Mouse (Mus musculus): ENCODE results near the gene Gbf1.

Gbf1 gene

DNA sequence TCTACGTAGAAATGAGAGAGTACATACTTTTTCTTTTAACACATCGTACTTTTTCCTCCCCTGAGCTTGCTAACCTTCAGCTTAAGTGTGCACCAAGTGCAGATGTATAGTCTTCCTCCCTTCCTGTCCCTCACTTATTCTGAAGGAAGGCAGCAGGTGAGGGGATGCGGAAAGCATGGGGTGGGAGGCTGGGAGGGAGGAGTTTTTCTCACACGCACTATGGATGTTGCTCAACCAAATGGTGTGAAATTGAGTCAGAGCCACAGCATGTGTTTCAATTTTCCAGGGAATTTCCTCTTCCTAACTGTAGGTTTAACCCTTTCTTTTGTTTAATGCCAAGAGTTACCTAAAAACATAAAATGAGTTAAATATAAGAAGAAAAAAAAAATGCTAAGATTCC lies 70.8 kb downstream of the Gbf1 start:
- DNase-seq (ENCODE audit: low read depth) = peak; percentile 60

DNA sequence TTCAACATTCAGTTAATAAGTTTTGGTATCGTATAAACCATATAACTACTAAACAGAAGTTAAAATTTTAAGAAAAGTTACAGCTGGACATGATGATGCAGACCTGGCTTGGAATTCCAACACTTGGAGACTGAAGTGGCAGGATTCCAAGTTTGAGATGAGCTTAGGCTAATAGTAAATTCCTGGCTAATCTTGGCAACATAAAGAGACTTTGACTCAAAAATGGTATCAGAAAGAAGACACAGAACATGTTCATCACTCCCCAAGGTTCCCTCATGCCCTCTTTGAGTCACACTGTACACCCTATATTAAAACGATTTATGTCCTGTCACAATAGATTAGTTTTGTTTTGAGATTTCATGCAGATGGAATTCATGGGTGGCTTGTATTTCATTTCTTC lies 72.6 kb downstream of the Gbf1 start:
- peak; percentile 87 for DNase-seq (ENCODE audit: low read depth)

DNA sequence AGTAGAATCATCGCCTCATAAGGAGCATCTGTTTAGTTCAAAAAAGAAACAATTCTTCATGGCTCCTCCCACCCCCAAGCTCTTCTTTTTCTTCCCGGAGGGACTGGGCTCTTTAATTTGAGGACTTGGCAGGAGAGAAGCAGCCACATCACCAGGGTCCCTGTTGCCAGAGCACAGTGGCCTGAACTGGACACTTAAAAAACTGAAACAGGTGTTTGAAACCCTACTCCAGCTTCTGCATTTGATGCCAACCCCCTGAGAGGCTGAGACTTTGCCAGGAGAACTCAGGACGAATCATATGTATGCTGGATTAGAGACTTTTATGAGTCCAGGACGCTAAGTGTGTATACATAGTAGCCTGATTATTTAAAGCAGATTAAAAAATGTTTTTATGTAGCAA lies 73.2 kb downstream of the Gbf1 start:
- DNase-seq (ENCODE audit: low read depth) = peak; percentile 78

DNA sequence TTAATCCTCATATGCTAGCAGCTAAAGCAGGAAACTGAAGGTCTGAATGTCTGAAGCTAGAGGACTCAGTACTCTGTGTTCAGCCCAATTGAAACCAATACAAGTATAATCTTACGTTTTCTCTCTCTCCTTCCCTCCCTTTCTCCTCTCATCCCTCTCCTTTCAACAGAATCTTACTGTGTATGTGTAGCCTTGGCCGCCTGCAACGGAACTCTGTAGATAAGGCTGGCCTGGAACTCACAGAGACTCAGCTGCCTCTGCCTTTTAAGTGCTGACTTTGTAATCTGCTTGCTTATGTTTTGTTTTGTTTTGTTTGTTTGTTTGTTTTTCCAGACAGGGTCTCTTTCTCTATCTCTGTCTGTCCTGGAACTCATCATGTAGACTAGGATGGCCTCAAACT lies 74.0 kb downstream of the Gbf1 start:
- DNase-seq (ENCODE audit: low read depth) = no peak

DNA sequence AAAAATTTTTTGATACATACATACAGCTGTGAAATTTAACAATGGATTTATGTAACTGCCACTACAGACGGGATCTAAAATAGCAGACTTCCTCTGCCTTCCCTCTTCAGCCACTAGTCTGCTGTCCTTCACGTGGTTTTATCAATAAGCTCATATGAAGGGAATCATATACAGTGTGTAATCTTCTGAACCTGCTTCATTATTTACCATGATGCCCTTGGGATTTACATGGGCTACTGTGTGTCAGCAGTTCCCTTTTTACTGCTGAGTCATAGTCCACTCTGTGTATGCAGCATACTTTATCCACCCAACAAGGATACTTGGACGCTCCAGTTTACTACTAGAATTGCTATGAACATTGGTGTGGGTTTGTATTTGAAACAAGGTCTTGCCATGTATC lies 75.0 kb downstream of the Gbf1 start:
- DNase-seq (ENCODE audit: low read depth) = peak; percentile 44

DNA sequence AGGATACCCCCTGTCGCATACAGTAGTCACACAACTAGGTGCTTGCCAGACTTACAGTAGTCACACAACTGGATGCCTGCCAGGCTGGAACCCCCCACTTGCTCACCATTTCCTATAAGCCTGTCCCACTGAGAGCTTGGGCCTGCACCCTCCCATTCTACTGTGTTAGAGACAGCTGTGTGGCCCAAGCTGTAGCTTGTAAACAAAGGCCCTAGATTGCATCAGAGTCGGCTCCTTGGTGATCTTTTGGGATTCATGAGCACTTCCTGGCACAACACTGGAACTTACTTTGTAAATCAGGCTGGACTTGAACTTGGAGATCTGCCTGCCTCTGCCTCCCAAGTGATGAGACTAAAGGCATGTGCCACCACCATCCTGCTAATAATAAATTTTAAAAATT lies 82.1 kb downstream of the Gbf1 start:
- no peak for DNase-seq (ENCODE audit: low read depth)

DNA sequence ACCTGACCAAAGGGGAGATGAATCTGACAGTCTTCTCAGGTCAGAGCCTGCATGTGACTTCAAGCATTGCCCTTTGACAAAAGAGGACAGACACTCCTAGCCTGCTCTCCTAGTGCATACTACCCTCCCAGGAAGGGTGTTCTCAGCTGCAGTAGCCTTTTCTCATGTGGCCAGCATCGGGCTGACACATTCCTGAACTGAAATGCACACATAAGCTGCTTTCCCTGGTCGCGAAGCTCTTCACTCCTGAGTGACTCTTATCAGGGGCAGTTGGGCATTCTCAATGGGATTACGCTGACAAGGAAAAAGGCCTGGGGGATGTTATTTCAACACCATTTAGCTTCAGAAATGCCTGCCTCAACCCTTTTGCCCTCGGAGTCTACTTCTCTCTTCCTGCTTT lies 84.3 kb downstream of the Gbf1 start:
- DNase-seq (ENCODE audit: low read depth) = no peak

DNA sequence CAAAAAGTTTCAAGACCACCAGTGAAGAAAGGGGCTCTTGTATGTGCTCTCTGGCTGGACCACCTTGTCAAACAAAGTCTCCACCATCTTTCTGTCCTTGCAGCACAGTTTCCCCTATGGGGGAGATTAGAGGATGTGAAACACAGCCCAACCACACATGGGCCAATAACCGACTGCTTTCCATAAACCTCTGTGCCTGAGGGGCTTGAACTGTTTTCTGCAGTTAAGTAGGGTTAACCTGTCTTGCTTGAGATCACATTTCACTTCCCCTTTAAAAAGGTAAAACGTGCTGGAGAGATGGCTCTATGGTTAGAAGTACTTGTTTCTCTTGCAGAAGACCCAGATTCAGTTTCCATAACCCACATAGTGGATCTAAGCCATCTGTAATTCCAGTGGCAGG lies 87.9 kb downstream of the Gbf1 start:
- DNase-seq (ENCODE audit: low read depth) = no peak

DNA sequence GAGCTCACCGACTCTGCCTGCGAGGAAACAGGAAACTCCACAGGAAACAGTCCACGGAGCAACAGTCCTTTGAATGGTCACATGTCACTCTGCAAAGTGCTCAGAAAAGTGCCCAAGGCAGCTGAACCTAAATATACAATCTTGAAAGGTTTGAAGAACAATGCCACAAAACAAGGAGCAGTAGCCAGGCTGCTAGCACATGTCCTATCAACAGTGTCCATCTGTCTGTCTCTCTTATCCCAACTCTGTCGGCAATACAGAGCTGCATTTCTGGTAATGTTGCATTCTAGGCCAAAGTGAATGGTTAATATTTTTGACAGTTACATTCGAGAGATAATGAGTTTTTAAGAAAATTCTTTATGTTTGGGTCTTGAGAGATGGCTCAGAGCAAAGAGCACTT lies 90.1 kb downstream of the Gbf1 start:
- DNase-seq (ENCODE audit: low read depth) = no peak

DNA sequence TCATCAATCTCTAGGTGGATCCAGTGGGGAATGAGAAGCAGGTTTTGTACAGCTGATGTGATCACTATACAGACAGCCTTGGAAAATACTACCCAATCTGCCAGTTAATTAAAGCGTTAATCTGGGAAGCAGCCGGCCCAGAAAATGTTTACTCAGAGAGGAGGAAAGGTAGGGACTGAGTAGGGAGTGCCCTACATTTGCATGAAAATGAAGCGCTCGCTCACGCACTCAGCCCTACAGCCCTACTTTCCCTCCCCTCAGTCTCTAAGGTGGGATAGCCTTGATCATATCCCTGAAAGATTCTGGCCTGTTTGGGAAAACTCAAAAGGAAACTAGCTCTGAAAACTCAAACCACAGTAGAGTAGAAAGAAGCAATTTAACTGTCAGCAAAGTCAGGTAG lies 92.3 kb downstream of the Gbf1 start:
- no peak for DNase-seq (ENCODE audit: low read depth)

DNA sequence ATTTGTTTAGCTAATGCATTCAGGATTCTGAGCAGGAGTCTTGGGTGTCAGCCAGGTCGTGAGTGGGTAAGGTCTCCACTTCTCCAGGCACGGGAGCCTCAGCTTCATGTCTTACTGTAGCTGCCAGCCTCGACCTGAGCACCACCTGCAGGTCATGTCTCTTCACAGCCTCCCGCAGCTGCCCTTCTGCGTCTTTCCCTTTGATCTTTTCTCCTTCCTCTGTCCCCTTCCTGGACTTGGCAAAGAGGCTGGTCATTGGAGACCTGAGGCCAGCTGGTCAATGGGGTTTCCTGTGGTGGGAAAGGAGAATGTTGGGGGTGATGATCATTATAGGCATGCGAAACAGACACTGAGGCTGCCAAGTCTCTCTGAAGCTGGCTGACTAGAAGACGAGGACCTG lies 96.7 kb downstream of the Gbf1 start:
- no peak for DNase-seq (ENCODE audit: low read depth)

DNA sequence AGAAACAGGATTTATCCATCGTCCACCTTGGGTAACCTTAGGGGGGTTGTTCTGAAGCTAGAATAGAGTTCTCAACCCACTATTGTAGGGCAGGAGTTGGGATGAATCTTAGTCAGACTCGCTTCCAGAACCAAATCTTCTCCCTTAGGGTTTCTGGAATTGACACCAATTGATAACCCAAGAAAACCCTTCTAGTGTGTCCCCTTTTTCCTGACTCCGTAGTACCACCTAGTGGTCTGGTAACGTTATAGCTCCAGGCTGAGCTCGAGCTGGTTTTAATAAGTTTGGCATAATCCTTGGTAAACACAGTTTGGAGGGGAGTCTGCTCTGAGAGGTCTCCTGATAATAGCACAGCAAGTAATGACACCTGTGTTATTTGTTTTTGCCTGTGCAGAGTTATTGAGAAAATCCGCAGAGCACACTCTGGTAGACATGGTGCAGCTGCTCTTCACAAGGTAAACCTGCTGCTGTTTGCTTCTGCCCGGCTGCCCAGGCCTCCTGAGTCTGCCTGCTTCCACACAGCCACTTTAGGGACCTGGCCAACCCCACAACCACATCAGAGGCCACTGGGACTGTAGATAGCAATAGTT lies 101.9 kb downstream of the Gbf1 start:
- peak; percentile 85 for DNase-seq (ENCODE audit: low read depth)

DNA sequence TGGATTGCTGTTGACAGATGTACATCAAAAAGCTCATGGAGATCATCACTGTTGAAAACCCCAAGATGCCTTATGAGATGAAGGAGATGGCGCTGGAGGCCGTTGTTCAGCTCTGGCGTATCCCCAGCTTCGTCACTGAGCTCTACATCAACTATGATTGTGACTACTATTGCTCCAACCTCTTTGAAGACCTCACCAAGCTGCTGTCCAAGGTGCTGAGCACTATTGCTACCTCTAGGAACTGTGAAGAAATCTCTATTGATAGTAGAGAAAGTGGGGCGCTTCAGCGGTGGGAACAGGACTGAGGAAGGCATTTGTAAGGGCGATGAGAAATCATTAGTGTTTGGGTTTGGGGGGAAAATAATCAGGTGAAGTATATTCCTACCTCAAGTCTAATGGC lies 112.5 kb downstream of the Gbf1 start:
- peak; percentile 52 for DNase-seq (ENCODE audit: low read depth)

DNA sequence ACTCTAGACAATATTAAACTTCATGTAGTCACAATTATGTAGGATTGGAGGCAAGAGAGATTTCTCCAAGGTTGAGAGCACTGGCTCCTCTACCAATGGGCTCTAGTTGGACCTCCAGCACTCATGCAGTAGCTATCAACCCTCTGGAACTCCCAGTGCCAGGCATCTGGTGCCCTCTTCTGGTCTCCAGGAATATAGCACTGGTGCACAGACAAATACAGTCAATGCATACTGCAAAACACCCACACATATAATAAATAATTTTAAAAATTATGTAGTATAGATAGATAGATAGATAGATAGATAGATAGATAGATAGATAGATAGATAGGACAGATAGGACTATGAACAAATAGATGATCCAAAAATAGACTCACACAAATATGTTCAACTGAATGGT lies 123.0 kb downstream of the Gbf1 start:
- DNase-seq (ENCODE audit: low read depth) = peak; percentile 66

DNA sequence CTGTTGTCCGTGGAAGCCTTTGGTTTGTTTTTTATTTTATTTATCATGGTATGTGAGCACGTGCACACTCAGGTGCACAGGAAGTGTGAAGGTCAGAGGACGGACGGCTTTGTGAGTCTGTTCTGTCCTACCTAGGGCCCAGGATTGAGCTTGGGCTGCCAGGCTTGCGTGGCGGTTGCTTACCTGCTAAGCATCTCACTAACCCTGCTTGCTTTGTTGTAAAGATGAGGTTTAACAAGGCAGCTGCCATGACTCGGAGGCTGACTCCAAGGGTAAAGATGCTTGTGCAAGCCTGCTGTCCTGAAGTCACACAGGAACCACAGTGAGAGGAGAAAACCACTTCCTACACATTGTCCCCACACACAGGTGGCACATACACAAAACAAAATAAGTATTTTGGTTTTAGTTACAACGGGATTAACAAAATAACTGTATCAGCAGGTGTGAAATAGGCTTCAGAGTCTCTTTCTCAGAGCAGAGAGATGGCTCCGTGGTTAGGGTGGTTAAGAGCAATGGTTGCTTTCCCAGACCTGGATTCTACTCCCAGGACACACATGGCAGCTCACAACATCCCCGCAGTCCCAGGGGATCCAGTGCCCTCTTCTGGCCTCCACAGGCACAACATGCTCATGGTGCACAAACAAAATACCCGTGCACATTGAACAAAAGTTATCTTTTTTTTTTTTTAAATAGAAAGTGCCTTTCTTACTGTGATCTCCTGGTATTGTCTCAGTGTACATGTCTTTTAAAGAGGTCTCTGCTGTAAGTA lies 130.0 kb downstream of the Gbf1 start:
- DNase-seq (ENCODE audit: low read depth) = peak; percentile 39

DNA sequence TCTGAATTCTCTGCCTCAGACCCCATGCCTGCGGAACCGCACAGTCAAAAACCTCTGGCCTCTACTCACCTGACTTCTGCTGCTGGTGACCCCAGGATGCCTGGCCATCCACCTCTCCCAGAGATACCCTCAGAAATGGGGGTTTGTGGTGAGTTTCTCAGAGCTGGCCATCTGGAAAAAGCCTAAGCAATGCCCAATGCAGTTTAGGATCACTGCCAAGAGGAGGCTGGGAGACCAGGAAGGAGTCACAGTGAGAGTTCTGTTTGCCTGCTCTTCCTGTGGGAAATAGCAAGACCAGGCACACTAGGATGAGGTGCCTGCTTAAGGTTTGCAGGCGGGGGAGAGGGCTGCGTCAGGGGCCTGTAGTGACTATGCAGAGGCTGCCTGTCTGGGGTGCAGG lies 132.4 kb downstream of the Gbf1 start:
- DNase-seq (ENCODE audit: low read depth) = no peak

DNA sequence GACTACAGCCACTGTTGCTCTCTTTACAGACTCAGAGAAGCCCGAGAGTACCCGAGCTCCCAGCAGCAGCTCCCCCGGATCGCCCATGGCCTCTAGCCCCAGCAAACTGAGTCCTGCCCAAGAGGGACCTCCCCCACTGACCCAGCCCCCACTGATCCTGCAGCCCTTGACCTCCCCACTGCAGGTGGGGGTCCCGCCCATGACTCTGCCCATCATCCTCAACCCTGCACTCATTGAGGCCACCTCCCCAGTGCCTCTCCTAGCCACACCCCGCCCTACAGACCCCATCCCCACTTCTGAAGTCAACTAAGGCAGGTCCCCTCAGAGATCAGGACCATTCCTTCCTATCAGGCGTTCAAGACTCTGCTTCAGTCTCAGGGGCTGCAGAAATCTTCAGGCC lies 133.3 kb downstream of the Gbf1 start:
- DNase-seq (ENCODE audit: low read depth) = no peak

DNA sequence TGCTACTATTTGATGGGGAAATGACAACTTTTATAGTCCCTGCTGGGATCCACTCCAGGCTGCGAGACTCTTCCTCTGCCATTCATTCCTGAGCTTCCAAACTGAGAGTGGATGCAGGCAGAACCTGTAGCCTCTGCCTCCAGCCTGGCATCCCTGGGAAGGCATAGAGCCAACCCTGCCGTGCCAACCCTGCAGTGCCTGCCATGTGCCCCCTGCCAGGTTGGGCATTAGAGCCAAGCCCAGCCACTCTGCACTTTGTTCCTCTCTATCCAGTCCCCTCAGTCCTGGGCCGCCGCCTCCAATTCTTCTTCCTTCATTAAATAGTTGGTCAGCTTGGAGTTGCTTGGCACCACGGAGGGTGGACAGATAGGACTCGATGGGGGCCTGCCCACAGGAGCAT lies 133.7 kb downstream of the Gbf1 start:
- DNase-seq (ENCODE audit: low read depth) = no peak

DNA sequence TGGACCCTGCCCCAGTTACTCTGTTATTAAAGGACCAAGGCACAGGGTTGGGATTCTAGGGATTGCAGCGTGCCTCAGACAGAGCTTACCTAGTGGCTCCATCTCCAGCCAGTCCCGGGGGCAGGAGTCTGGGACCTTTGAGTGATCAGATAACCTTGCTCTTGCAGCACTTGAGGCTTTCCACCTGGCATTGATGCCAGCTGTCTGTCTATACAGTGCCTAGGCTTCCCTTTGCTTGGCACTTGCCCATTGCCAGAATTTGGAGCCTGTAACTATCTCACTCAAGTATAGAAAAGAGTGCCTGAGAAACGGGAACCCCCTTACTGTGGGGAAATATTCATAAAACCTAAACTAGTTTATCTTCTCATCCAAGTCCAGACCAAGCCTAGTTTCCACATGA lies 134.6 kb downstream of the Gbf1 start:
- DNase-seq (ENCODE audit: low read depth) = no peak

DNA sequence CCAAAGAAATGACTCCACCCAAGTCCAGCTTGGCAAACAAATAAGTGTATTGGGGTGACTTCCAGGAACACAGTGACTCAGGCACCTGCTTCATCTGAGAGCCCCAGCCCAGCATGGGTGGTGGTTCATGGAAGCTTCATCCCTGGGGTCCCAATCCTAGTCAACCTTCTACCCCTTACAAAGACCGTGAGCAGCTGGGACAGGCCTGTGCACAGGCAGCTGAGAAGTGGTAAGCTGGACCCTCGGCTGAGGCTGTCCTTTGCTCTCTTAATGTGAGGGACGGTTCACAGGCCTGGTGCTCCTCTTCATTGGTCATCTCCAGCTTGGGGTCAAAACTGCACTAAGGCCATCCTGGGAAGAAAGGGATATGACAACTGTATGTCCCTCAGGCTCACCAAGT lies 135.3 kb downstream of the Gbf1 start:
- no peak for DNase-seq (ENCODE audit: low read depth)

DNA sequence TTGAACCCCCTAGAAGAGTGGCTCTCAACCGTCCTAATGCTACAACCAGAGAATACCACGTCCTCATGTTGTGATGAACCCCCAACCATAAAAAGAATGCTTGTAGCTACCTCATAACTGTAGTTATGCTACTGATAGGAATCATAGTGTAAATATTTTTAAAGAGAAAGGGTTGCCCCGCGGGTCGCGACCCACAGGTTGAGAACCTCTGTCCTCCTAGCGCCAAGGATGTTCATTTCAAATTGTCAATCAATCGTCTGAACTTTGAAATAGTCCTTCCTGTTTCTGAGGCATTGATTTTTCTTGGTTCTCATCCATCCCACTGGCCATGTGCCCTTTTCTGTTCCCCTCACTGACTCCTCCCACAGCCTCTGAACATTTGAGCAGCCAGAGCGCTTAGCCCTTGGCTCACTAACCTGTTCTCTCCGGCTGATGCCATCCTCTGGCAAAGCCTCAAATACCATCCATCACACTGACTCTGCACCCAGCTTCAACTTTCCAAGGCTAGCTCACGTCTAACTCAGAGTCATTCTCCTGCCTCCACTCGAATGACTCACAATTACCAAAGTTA lies 138.3 kb downstream of the Gbf1 start:
- peak; percentile 56 for DNase-seq (ENCODE audit: low read depth)

DNA sequence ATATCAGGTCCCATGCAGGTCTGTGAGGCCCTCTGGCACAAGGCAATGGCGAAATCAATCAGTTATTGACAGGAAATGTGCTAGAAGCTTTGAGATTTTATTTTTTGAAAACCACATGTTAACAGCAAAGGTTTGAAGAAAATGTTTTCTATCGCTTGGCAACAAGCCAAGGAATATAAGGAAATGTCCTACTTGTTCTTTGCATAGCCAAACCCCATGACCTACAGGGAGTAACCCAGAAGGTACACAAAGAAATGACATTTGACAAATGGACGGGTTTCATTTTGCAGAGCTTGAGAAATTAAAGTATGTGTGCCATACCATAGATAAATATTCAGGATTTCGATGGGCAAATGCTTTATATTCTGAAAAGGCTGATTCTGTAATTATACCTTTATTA lies 144.6 kb downstream of the Gbf1 start:
- no peak for DNase-seq (ENCODE audit: low read depth)

DNA sequence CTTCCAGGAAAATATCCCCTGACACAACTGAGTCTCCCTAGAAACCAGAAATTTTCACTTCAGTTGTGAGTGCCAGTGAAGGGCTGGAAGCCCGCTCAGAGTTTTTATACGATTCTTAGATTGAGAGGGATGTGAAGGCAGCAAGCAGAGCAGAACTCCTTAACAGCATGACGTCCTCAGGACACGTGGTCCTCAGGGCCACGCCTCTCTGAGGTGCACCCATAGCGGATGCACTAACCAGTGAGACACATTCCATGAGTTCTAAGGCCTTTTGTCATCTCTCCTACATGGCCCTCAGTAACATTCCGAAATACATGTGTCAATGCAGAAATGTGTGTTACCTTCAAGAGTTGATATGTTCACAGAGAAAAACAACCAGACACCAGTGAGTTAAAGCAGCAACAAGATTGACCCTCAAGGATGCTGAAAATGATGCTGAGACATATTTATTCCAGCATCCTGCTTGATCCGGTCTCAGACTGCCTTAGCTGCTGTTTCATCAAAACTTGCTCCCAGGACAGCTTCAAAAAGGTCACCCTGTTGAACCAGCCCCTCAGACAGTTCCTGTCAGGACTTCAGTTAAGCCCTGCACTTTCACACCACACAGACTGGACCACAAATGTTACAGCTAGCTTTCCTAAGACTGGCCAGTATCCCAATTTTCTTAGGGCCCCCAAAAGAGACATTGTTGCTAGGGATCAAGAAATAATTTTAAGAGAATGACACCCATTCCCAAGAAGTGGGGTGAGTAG lies 148.2 kb downstream of the Gbf1 start:
- DNase-seq (ENCODE audit: low read depth) = no peak

Data from NIH3T3 (cell line).